Mouse (Mus musculus) brain, embryonic 14.5 days (tissue): ENCODE measurements around the gene Gm10912.

Source experiments
- CTCF ChIP-seq: fragments of 200-500 bp; IDR thresholded peaks from 2 replicates; pipeline ENCODE4 v1.5.1; 2012; ENCODE audit warnings: inconsistent platforms, mild to moderate bottlenecking, moderate library complexity, borderline replicate concordance; ENCODE audit not compliant: insufficient read depth, insufficient read length; ENCODE audit errors: extremely low read depth
- POLR2A ChIP-seq: fragments of 200-500 bp; IDR thresholded peaks from 2 replicates; pipeline ENCODE4 v1.6.1; 2012; ENCODE audit warnings: mild to moderate bottlenecking, inconsistent platforms, borderline replicate concordance; ENCODE audit not compliant: poor library complexity, insufficient read depth, insufficient read length, severe bottlenecking; ENCODE audit errors: extremely low read depth

- no peak for TF ChIP-seq CTCF
- TF ChIP-seq POLR2A = no peak
These were observed 36.6 kb upstream of the Gm10912 start for GRCm38 (mm10) chr2:104029074-104029473.
